Mouse (Mus musculus): Measurements from ENCODE around the gene Abcg8. TPM values are rescaled to one million over a fixed set of nuclear protein-coding genes. Genes with fewer than 3 reads are reported as not detected.

Gene Abcg8
- not detected for total RNA-seq (2023)

DNA sequence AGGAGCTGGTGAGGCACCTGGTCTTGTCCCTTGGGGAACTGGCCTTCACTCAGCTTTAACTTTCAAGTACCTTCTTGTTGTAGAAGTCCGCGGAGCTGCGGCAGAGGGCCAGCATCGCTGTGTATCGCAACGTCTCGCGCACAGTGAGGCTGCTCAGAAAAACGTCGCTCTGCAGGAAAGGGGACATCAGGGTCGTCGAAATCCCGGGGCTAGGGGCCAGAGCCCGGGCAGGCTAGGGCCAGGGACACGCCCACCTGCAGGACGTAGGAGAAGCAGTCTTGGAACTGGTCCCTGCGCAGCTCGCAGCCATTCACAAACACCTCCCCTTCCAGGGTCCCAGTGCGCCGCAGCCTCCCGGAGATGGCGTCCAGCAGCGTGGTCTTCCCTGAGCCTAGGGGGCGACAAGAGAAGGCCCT, at the start of gene Abcg8:
TSS of gene Abcg8 (plus strand) at position 352 of the 416 bp plus-strand sequence.

GRCm38 (mm10) chr17:84682734-84683717, 6.9 kb downstream of the Abcg8 start, which contains the start of gene Abcg5:
Abcg5 (minus strand) TSS chr17:84683011.

Other genes with a start within 250 kb of the Abcg8 start
- 133 TPM for gene Thada, start 210.1 kb upstream of the Abcg8 start, total RNA-seq (2023)
- gene Plekhh2, start 164.4 kb upstream of the Abcg8 start, total RNA-seq (2023), result not detected
- gene Dync2li1, start 49.8 kb upstream of the Abcg8 start, total RNA-seq (2023), result not detected
- gene Abcg5, start 6.7 kb downstream of the Abcg8 start, total RNA-seq (2023), result not detected
- 51.9 TPM for gene Lrpprc, start 114.5 kb downstream of the Abcg8 start, total RNA-seq (2023)